Mouse (Mus musculus) kidney, adult 2 months (tissue): ENCODE measurements around the gene Gm1113.

Experiments
- CTCF ChIP-seq: fragments of 200-500 bp; conservative IDR thresholded peaks from 2 replicates; pipeline ENCODE4 v1.5.1; 2011; ENCODE audit warnings: low read depth, mild to moderate bottlenecking, control low read depth, low read length, moderate library complexity, mixed read lengths; ENCODE audit not compliant: insufficient read depth, insufficient read length
- POLR2A ChIP-seq: fragments of 200-500 bp; IDR thresholded peaks from one replicate; pipeline ENCODE4 v1.6.1; 2011; ENCODE audit warnings: low read depth, low read length, control low read depth

- TF ChIP-seq CTCF, result no peak
- no peak for TF ChIP-seq POLR2A
Measured at GRCm38 (mm10) chr9:35495471-35495870, 22.6 kb downstream of the Gm1113 start.
